Mouse (Mus musculus): ENCODE measurements around the gene Tspan9.

- TF ChIP-seq EP300 (optimal IDR thresholded peaks at IDR 0.05) (no peak), CTCF (IDR thresholded peaks at IDR 0.05; ENCODE audit: low read depth) (no peak)
Observed at GRCm38 (mm10) chr6:128099190-128099589, 44.2 kb downstream of the Tspan9 start.
